Mouse (Mus musculus) kidney, postnatal 0 days (tissue): ENCODE measurements at regions not wholly inside any gene's neighbourhood (a gene's known extent, or its start where the extent isn't known, plus 50 kb on each side); places are given as distances from the start of the nearest gene placed in this dataset.

Source experiments
- ATAC-seq: fragments of 200-750 bp; cut with Nextera tagmentation; replicated peaks from 2 replicates; pipeline ENCODE4 v1.8.0; 2017; ENCODE audit warnings: low read depth, moderate number of reproducible peaks, moderate TSS enrichment, moderate library complexity; ENCODE audit not compliant: low FRiP score
- DNase-seq: peaks from one replicate; pipeline ENCODE4 v3.0.0-alpha.2; 2016; ENCODE audit warnings: low spot score
- H3K27ac ChIP-seq: fragments of 300-500 bp; sonication (generic); 2 replicates; pipeline ENCODE4 v1.5.1; 2014; ENCODE audit warnings: mild to moderate bottlenecking
- H3K27me3 ChIP-seq: fragments of 300-500 bp; sonication (generic); 2 replicates; pipeline ENCODE4 v1.6.1; 2014; ENCODE audit warnings: low read length, mixed read lengths; ENCODE audit not compliant: insufficient read depth
- H3K36me3 ChIP-seq: fragments of 300-500 bp; sonication (generic); 2 replicates; pipeline ENCODE4 v1.6.1; 2014; ENCODE audit warnings: low read length, mixed read lengths; ENCODE audit not compliant: insufficient read depth
- H3K4me1 ChIP-seq: fragments of 300-500 bp; sonication (generic); replicated peaks from 2 replicates; pipeline ENCODE4 v1.6.1; 2014; ENCODE audit warnings: antibody characterized with exemption, low read length, mixed read lengths; ENCODE audit not compliant: insufficient read depth
- H3K4me2 ChIP-seq: fragments of 300-500 bp; sonication (generic); 2 replicates; pipeline ENCODE4 v1.6.1; 2014; ENCODE audit warnings: mild to moderate bottlenecking, low read length, moderate library complexity, mixed read lengths
- H3K4me3 ChIP-seq: fragments of 300-500 bp; sonication (generic); replicated peaks from 2 replicates; pipeline ENCODE4 v1.5.1; 2014; ENCODE audit warnings: low read depth, low read length
- H3K9ac ChIP-seq: fragments of 300-500 bp; sonication (generic); 2 replicates; pipeline ENCODE4 v1.6.1; 2014; ENCODE audit warnings: low read depth, low read length
- H3K9me3 ChIP-seq: fragments of 300-500 bp; sonication (generic); replicated peaks from 2 replicates; pipeline ENCODE4 v1.6.1; 2016; ENCODE audit warnings: low read length, inconsistent platforms, mixed read lengths
- CTCF ChIP-seq: IDR thresholded peaks from 2 replicates; pipeline ENCODE4 v1.5.1; 2016; ENCODE audit warnings: antibody characterized with exemption, low read depth, mild to moderate bottlenecking, moderate library complexity
- WGBS: fragments of 180-500 bp; shearing (Covaris S2); extraction: QIAGEN DNeasy Blood & Tissue Kit; methylation state at CpG from one replicate; pipeline ENCODE4 v1.1.7; 2014; 5-methylcytosine and 5-hydroxymethylcytosine counted together

DNA sequence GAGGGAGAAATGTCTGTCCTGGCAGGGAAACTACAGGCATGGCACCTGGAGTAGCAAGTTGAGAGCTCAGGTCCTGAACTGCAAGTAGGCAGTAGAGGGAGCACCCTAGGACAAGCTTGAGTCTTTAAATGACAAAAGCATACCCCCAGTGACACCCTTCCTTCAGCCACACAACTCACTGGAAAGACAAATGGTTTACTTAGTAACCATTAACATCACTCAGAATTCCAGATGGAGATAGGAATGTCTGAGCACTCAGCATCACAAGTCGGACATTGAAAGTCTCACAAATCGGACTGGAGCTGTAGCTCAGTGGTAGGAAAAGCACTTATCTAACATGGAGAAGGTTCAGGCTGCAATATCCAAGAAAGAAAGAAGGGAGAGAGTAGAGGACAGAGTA, 106.7 kb downstream of the Srek1 start:
- ATAC-seq (no peak), DNase-seq (no peak)
- no peak overlapping the region for H3K4me2 ChIP-seq
- no peak overlapping the region for H3K9ac ChIP-seq
- 84% methylated on average over 2 of the region's 2 CpGs for WGBS
- no peaks in the 10 kb centered on the region for H3K36me3 ChIP-seq
- no peak overlapping the region for H3K4me3 ChIP-seq
- TF ChIP-seq CTCF: no peak
- H3K27ac ChIP-seq: no peak overlapping the region
- H3K4me1 ChIP-seq: no peaks in the 10 kb centered on the region
- H3K27me3 ChIP-seq: no peaks in the 10 kb centered on the region
- no peaks in the 10 kb centered on the region for H3K9me3 ChIP-seq

- H3K4me1 ChIP-seq: no peaks in the 10 kb centered on the region
- H3K9me3 ChIP-seq: no peaks in the 10 kb centered on the region
- H3K4me2 ChIP-seq: no peak overlapping the region
- no peak overlapping the region for H3K4me3 ChIP-seq
- H3K27me3 ChIP-seq: no peaks in the 10 kb centered on the region
- no peak overlapping the region for H3K9ac ChIP-seq
- H3K27ac ChIP-seq: no peak overlapping the region
- 15% methylated on average over 11 of the region's 11 CpGs for WGBS
- no peaks in the 10 kb centered on the region for H3K36me3 ChIP-seq
- peak; percentile 81 for DNase-seq
- TF ChIP-seq CTCF: no peak
- no peak; the same call in 1 of the 2 replicates for ATAC-seq
Observed at GRCm38 (mm10) chr13:103660248-103660996, 114.0 kb downstream of the Srek1 start.

- no peak overlapping the region for H3K27ac ChIP-seq
- H3K4me2 ChIP-seq: no peak overlapping the region
- no peaks in the 10 kb centered on the region for H3K4me1 ChIP-seq
- TF ChIP-seq CTCF: no peak
- no peak overlapping the region for H3K9ac ChIP-seq
- no peaks in the 10 kb centered on the region for H3K9me3 ChIP-seq
- ATAC-seq: no peak
- no peak for DNase-seq
- no peaks in the 10 kb centered on the region for H3K27me3 ChIP-seq
- WGBS: 95% methylated on average over 2 of the region's 2 CpGs
- no peaks in the 10 kb centered on the region for H3K36me3 ChIP-seq
- H3K4me3 ChIP-seq: no peak overlapping the region
Observed at GRCm38 (mm10) chr13:103655966-103656365, 118.4 kb downstream of the Srek1 start.

DNA sequence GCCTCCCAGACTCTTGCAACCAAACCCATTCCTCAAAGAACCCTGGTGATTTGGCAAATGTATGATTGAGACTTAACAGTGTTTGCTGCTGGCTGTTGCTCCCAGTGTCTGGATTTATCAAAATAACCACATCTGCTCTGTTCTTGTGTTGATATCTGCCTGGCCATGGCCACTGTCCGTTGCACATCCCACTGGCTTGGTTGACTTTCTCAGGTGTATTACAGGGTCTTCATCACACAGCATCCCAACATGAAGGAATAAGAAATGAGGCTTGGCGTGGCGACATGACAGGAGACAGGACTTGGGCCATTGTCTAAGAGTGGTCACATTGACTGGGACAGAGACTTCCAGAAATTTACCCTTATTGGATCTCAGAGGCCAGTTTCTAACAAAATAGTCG, 121.2 kb downstream of the Srek1 start:
- H3K4me1 ChIP-seq: no peaks in the 10 kb centered on the region
- TF ChIP-seq CTCF: no peak
- H3K9ac ChIP-seq: no peak overlapping the region
- no peaks in the 10 kb centered on the region for H3K27me3 ChIP-seq
- DNase-seq (no peak), ATAC-seq (no peak)
- H3K27ac ChIP-seq: no peak overlapping the region
- no peak overlapping the region for H3K4me2 ChIP-seq
- H3K4me3 ChIP-seq: no peak overlapping the region
- 79% methylated on average over 4 of the region's 4 CpGs for WGBS
- no peaks in the 10 kb centered on the region for H3K9me3 ChIP-seq
- H3K36me3 ChIP-seq: no peaks in the 10 kb centered on the region

DNA sequence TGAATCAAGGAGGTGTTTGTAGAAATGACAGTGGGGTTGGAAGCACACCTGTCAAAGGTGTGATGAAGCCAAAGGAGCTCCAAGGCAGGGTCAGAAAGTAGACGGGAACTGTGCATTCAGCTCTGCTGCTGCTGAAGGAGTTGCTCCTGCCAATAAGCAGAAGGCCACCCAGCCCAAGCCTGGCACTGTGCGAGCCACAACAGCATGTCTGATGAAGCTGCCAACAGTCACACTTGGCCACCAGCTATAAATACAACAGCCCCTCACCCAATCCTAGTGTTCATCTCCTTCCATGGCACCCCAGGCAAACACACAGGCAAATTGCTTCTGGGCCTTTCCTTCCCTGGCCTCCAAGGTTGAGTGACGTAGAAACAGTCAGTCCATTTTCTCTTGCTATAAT, 125.0 kb downstream of the Srek1 start:
- no peaks in the 10 kb centered on the region for H3K27me3 ChIP-seq
- no peak for DNase-seq
- H3K4me3 ChIP-seq: no peak overlapping the region
- TF ChIP-seq CTCF: no peak
- H3K4me2 ChIP-seq: no peak overlapping the region
- H3K9ac ChIP-seq: no peak overlapping the region
- 98% methylated on average over 3 of the region's 3 CpGs for WGBS
- no peak overlapping the region for H3K27ac ChIP-seq
- no peaks in the 10 kb centered on the region for H3K4me1 ChIP-seq
- no peak for ATAC-seq
- H3K36me3 ChIP-seq: no peaks in the 10 kb centered on the region
- no peaks in the 10 kb centered on the region for H3K9me3 ChIP-seq

GRCm38 (mm10) chr13:103648016-103648415, 126.4 kb downstream of the Srek1 start:
- no peak for TF ChIP-seq CTCF
- Histone ChIP-seq H3K27ac (no peak overlapping the region), H3K27me3 (no peaks in the 10 kb centered on the region), H3K4me2 (no peak overlapping the region), H3K4me1 (no peaks in the 10 kb centered on the region), H3K9me3 (no peaks in the 10 kb centered on the region), H3K9ac (no peak overlapping the region), H3K4me3 (no peak overlapping the region), H3K36me3 (no peaks in the 10 kb centered on the region)
- ATAC-seq (no peak), DNase-seq (no peak)
- 79% methylated on average over 4 of the region's 4 CpGs for WGBS

DNA sequence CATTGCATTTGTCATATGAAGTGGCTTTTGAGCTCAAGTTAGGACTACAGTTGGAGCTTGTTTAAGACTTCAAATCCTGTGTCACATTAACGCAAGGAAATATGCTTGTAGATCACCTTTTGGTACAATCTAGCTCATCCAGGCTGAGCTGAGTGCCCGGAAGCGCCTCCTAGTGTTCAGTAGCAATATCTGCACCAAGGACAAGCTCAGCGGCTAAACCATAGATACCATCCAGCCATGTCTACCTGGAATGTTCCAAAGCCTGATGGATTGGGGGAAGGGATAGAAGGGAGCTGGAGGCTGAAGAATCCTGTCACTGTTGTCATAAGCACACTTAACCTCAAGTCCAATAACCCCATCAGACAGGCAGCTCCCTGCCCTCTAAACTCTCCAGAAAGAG, 128.4 kb downstream of the Srek1 start:
- no peak overlapping the region for H3K9ac ChIP-seq
- 40% methylated on average over 4 of the region's 4 CpGs for whole genome bisulfite sequencing
- H3K9me3 ChIP-seq: no peaks in the 10 kb centered on the region
- no peak for ATAC-seq
- no peaks in the 10 kb centered on the region for H3K27me3 ChIP-seq
- DNase-seq: peak; percentile 57
- no peaks in the 10 kb centered on the region for H3K4me1 ChIP-seq
- peak; percentile 82 for TF ChIP-seq CTCF
- H3K4me2 ChIP-seq: no peak overlapping the region
- H3K36me3 ChIP-seq: no peaks in the 10 kb centered on the region
- H3K27ac ChIP-seq: no peak overlapping the region
- H3K4me3 ChIP-seq: no peak overlapping the region
